Mouse (Mus musculus): Measurements from ENCODE around the gene Spryd7. TPM values are rescaled to one million over a fixed set of nuclear protein-coding genes. Genes with fewer than 3 reads are reported as not detected.

Spryd7 gene
- total and polyA plus RNA-seq, 2 experiments from 2014 or later, result 37.4 to 66.9 TPM

- Histone ChIP-seq H3K4me2 (ENCODE audit: low read depth, low read length, poor library complexity, severe bottlenecking) (no peak overlapping the region), H3K4me3 (ENCODE audit: low read depth, low read length) (no peak overlapping the region), H3K9me3 (ENCODE audit: low read length) (no peaks in the 10 kb centered on the region), H3K9ac (replicated peaks; ENCODE audit: low read length, poor library complexity, severe bottlenecking) (no peak overlapping the region), H3K4me1 (ENCODE audit: insufficient read depth, low read length) (no peaks in the 10 kb centered on the region), H3K36me3 (ENCODE audit: insufficient read depth, low read length) (peaks cover 8% of the 10 kb centered on the region; the same call in 1 of the 2 replicates), H3K27ac (ENCODE audit: low read depth, low read length) (no peak overlapping the region), H3K27me3 (ENCODE audit: insufficient read depth, low read length) (no peaks in the 10 kb centered on the region)
- no peak for DNase-seq (ENCODE audit: low spot score)
- TF ChIP-seq CTCF (IDR thresholded peaks at IDR 0.05), result no peak
- ATAC-seq (ENCODE audit: low FRiP score), result no peak
Observed at GRCm38 (mm10) chr14:61530966-61531365, 25.7 kb downstream of the Spryd7 start.

GRCm38 (mm10) chr14:61530396-61530795 is 26.3 kb downstream of the Spryd7 start:
- no peak for TF ChIP-seq CTCF (IDR thresholded peaks at IDR 0.05)
- ATAC-seq (ENCODE audit: low FRiP score) (no peak), DNase-seq (ENCODE audit: low spot score) (no peak)
- H3K27me3 ChIP-seq (ENCODE audit: insufficient read depth, low read length), result no peaks in the 10 kb centered on the region
- no peak overlapping the region for H3K4me3 ChIP-seq (ENCODE audit: low read depth, low read length)
- H3K4me1 ChIP-seq (ENCODE audit: insufficient read depth, low read length), result no peaks in the 10 kb centered on the region
- H3K27ac ChIP-seq (ENCODE audit: low read depth, low read length), result no peak overlapping the region
- no peaks in the 10 kb centered on the region for H3K9me3 ChIP-seq (ENCODE audit: low read length)
- no peak overlapping the region for H3K9ac ChIP-seq (replicated peaks; ENCODE audit: low read length, poor library complexity, severe bottlenecking)
- H3K36me3 ChIP-seq (ENCODE audit: insufficient read depth, low read length), result peaks cover 4% of the 10 kb centered on the region; the same call in 1 of the 2 replicates
- H3K4me2 ChIP-seq (ENCODE audit: low read depth, low read length, poor library complexity, severe bottlenecking), result no peak overlapping the region
- WGBS, result 90% methylated on average over 2 of the region's 2 CpGs

GRCm38 (mm10) chr14:61529533-61529932 is 27.2 kb downstream of the Spryd7 start:
- no peak overlapping the region for H3K4me2 ChIP-seq (ENCODE audit: low read depth, low read length, poor library complexity, severe bottlenecking)
- no peak overlapping the region for H3K9ac ChIP-seq (replicated peaks; ENCODE audit: low read length, poor library complexity, severe bottlenecking)
- ATAC-seq (ENCODE audit: low FRiP score) (no peak), DNase-seq (ENCODE audit: low spot score) (no peak)
- H3K4me3 ChIP-seq (ENCODE audit: low read depth, low read length), result no peak overlapping the region
- WGBS, result 89% methylated on average over 7 of the region's 7 CpGs
- peaks cover 2% of the 10 kb centered on the region; the same call in 1 of the 2 replicates for H3K36me3 ChIP-seq (ENCODE audit: insufficient read depth, low read length)
- TF ChIP-seq CTCF (IDR thresholded peaks at IDR 0.05), result no peak
- no peaks in the 10 kb centered on the region for H3K27me3 ChIP-seq (ENCODE audit: insufficient read depth, low read length)
- H3K27ac ChIP-seq (ENCODE audit: low read depth, low read length), result no peak overlapping the region
- no peaks in the 10 kb centered on the region for H3K9me3 ChIP-seq (ENCODE audit: low read length)
- H3K4me1 ChIP-seq (ENCODE audit: insufficient read depth, low read length), result no peaks in the 10 kb centered on the region

GRCm38 (mm10) chr14:61526006-61526405 is 30.7 kb downstream of the Spryd7 start:
- no peak overlapping the region for H3K4me2 ChIP-seq (ENCODE audit: low read depth, low read length, poor library complexity, severe bottlenecking)
- no peak overlapping the region for H3K4me3 ChIP-seq (ENCODE audit: low read depth, low read length)
- H3K27me3 ChIP-seq (ENCODE audit: insufficient read depth, low read length), result no peaks in the 10 kb centered on the region
- H3K9me3 ChIP-seq (ENCODE audit: low read length), result no peaks in the 10 kb centered on the region
- no peak for ATAC-seq (ENCODE audit: low FRiP score)
- H3K9ac ChIP-seq (replicated peaks; ENCODE audit: low read length, poor library complexity, severe bottlenecking), result no peak overlapping the region
- TF ChIP-seq CTCF (IDR thresholded peaks at IDR 0.05), result no peak
- no peaks in the 10 kb centered on the region for H3K4me1 ChIP-seq (ENCODE audit: insufficient read depth, low read length)
- H3K36me3 ChIP-seq (ENCODE audit: insufficient read depth, low read length), result no peaks in the 10 kb centered on the region
- H3K27ac ChIP-seq (ENCODE audit: low read depth, low read length), result no peak overlapping the region
- 88% methylated on average over 2 of the region's 2 CpGs for WGBS
- DNase-seq (ENCODE audit: low spot score), result no peak

- Histone ChIP-seq H3K27me3 (ENCODE audit: insufficient read depth, low read length) (no peaks in the 10 kb centered on the region), H3K9ac (replicated peaks; ENCODE audit: low read length, poor library complexity, severe bottlenecking) (no peak overlapping the region), H3K4me1 (ENCODE audit: insufficient read depth, low read length) (no peaks in the 10 kb centered on the region), H3K36me3 (ENCODE audit: insufficient read depth, low read length) (no peaks in the 10 kb centered on the region), H3K4me3 (ENCODE audit: low read depth, low read length) (no peak overlapping the region), H3K9me3 (ENCODE audit: low read length) (no peaks in the 10 kb centered on the region), H3K27ac (ENCODE audit: low read depth, low read length) (no peak overlapping the region), H3K4me2 (ENCODE audit: low read depth, low read length, poor library complexity, severe bottlenecking) (no peak overlapping the region)
- ATAC-seq (ENCODE audit: low FRiP score) (no peak), DNase-seq (ENCODE audit: low spot score) (no peak)
- 75% methylated on average over 2 of the region's 2 CpGs for WGBS
- no peak for TF ChIP-seq CTCF (IDR thresholded peaks at IDR 0.05)
Observed at GRCm38 (mm10) chr14:61523821-61524220, 32.9 kb downstream of the Spryd7 start.

GRCm38 (mm10) chr14:61518659-61519480 is 37.8 kb downstream of the Spryd7 start:
- no peak overlapping the region for H3K27ac ChIP-seq (ENCODE audit: low read depth, low read length)
- no peaks in the 10 kb centered on the region for H3K9me3 ChIP-seq (ENCODE audit: low read length)
- no peaks in the 10 kb centered on the region for H3K27me3 ChIP-seq (ENCODE audit: insufficient read depth, low read length)
- H3K4me3 ChIP-seq (ENCODE audit: low read depth, low read length), result no peak overlapping the region
- no peak for TF ChIP-seq CTCF (IDR thresholded peaks at IDR 0.05)
- no peak overlapping the region for H3K9ac ChIP-seq (replicated peaks; ENCODE audit: low read length, poor library complexity, severe bottlenecking)
- no peaks in the 10 kb centered on the region for H3K36me3 ChIP-seq (ENCODE audit: insufficient read depth, low read length)
- 84% methylated on average over 10 of the region's 10 CpGs for WGBS
- no peak for ATAC-seq (ENCODE audit: low FRiP score)
- DNase-seq (ENCODE audit: low spot score), result no peak
- H3K4me1 ChIP-seq (ENCODE audit: insufficient read depth, low read length), result no peaks in the 10 kb centered on the region
- H3K4me2 ChIP-seq (ENCODE audit: low read depth, low read length, poor library complexity, severe bottlenecking), result no peak overlapping the region
